Mouse (Mus musculus): ENCODE measurements at regions not wholly inside any gene's neighbourhood (a gene's known extent, or its start where the extent isn't known, plus 50 kb on each side); places are given as distances from the start of the nearest gene placed in this dataset.

GRCm38 (mm10) chr14:102673724-102674123 lies 308.7 kb downstream of the Kctd12 start:
- TF ChIP-seq POLR2A (IDR thresholded peaks at IDR 0.05; ENCODE audit: low read depth, low read length) (no peak), CTCF (IDR thresholded peaks at IDR 0.05; ENCODE audit: extremely low read depth, insufficient read depth, insufficient read length, insufficient replicate concordance) (no peak)
- DNase-seq (ENCODE audit: low read depth in 1 of 2, low spot score in 2 of 2): no peak
- no peaks in the 10 kb centered on the region for H3K4me1 ChIP-seq (ENCODE audit: control insufficient read depth, insufficient read depth, insufficient read length)
- no peak overlapping the region for H3K4me3 ChIP-seq (ENCODE audit: extremely low read depth, insufficient read depth, insufficient read length)
- H3K27me3 ChIP-seq (ENCODE audit: control insufficient read depth, insufficient read depth, low read length): no peaks in the 10 kb centered on the region
- H3K36me3 ChIP-seq (ENCODE audit: control insufficient read depth, insufficient read depth, low read length): no peaks in the 10 kb centered on the region
- WGBS: 81% methylated on average over 5 of the region's 5 CpGs
- no peak overlapping the region for H3K27ac ChIP-seq (ENCODE audit: insufficient read depth, low read length)

GRCm38 (mm10) chr14:102663240-102663639 lies 319.2 kb downstream of the Kctd12 start:
- Histone ChIP-seq H3K4me1 (ENCODE audit: control insufficient read depth, insufficient read depth, insufficient read length) (no peaks in the 10 kb centered on the region), H3K36me3 (ENCODE audit: control insufficient read depth, insufficient read depth, low read length) (no peaks in the 10 kb centered on the region), H3K4me3 (ENCODE audit: extremely low read depth, insufficient read depth, insufficient read length) (no peak overlapping the region), H3K27ac (ENCODE audit: insufficient read depth, low read length) (no peak overlapping the region), H3K27me3 (ENCODE audit: control insufficient read depth, insufficient read depth, low read length) (no peaks in the 10 kb centered on the region)
- no peak for DNase-seq (ENCODE audit: low read depth in 1 of 2, low spot score in 2 of 2)
- 88% methylated on average over 2 of the region's 2 CpGs for WGBS
- TF ChIP-seq CTCF (IDR thresholded peaks at IDR 0.05; ENCODE audit: extremely low read depth, insufficient read depth, insufficient read length, insufficient replicate concordance): no peak

- 82% methylated on average over 11 of the region's 11 CpGs for WGBS
- H3K27ac ChIP-seq (ENCODE audit: insufficient read depth, low read length): no peak overlapping the region
- no peaks in the 10 kb centered on the region for H3K4me1 ChIP-seq (ENCODE audit: control insufficient read depth, insufficient read depth, insufficient read length)
- DNase-seq (ENCODE audit: low read depth in 1 of 2, low spot score in 2 of 2): no peak
- H3K27me3 ChIP-seq (ENCODE audit: control insufficient read depth, insufficient read depth, low read length): no peaks in the 10 kb centered on the region
- no peak overlapping the region for H3K4me3 ChIP-seq (ENCODE audit: extremely low read depth, insufficient read depth, insufficient read length)
- no peak for TF ChIP-seq CTCF (IDR thresholded peaks at IDR 0.05; ENCODE audit: extremely low read depth, insufficient read depth, insufficient read length, insufficient replicate concordance)
- no peak for TF ChIP-seq POLR2A (IDR thresholded peaks at IDR 0.05; ENCODE audit: low read depth, low read length)
- H3K36me3 ChIP-seq (ENCODE audit: control insufficient read depth, insufficient read depth, low read length): no peaks in the 10 kb centered on the region
These were observed 322.1 kb downstream of the Kctd12 start for GRCm38 (mm10) chr14:102660351-102660750.

- H3K27ac ChIP-seq (ENCODE audit: insufficient read depth, low read length): no peak overlapping the region
- H3K4me3 ChIP-seq (ENCODE audit: extremely low read depth, insufficient read depth, insufficient read length): no peak overlapping the region
- H3K27me3 ChIP-seq (ENCODE audit: control insufficient read depth, insufficient read depth, low read length): no peaks in the 10 kb centered on the region
- no peaks in the 10 kb centered on the region for H3K36me3 ChIP-seq (ENCODE audit: control insufficient read depth, insufficient read depth, low read length)
- DNase-seq (ENCODE audit: low read depth in 1 of 2, low spot score in 2 of 2): no peak
- no peak for TF ChIP-seq CTCF (IDR thresholded peaks at IDR 0.05; ENCODE audit: extremely low read depth, insufficient read depth, insufficient read length, insufficient replicate concordance)
- no peak for TF ChIP-seq POLR2A (IDR thresholded peaks at IDR 0.05; ENCODE audit: low read depth, low read length)
- 81% methylated on average over 1 of the region's 1 CpGs for WGBS
- no peaks in the 10 kb centered on the region for H3K4me1 ChIP-seq (ENCODE audit: control insufficient read depth, insufficient read depth, insufficient read length)
These were observed 326.2 kb downstream of the Kctd12 start for GRCm38 (mm10) chr14:102656235-102656634.

GRCm38 (mm10) chr14:102629601-102630000 lies 352.8 kb downstream of the Kctd12 start:
- Histone ChIP-seq H3K36me3 (ENCODE audit: control insufficient read depth, insufficient read depth, low read length) (no peaks in the 10 kb centered on the region), H3K4me3 (ENCODE audit: extremely low read depth, insufficient read depth, insufficient read length) (no peak overlapping the region), H3K27ac (ENCODE audit: insufficient read depth, low read length) (no peak overlapping the region), H3K27me3 (ENCODE audit: control insufficient read depth, insufficient read depth, low read length) (no peaks in the 10 kb centered on the region), H3K4me1 (ENCODE audit: control insufficient read depth, insufficient read depth, insufficient read length) (no peaks in the 10 kb centered on the region)
- DNase-seq (ENCODE audit: low read depth in 1 of 2, low spot score in 2 of 2): no peak
- TF ChIP-seq POLR2A (IDR thresholded peaks at IDR 0.05; ENCODE audit: low read depth, low read length) (no peak), CTCF (IDR thresholded peaks at IDR 0.05; ENCODE audit: extremely low read depth, insufficient read depth, insufficient read length, insufficient replicate concordance) (no peak)
- 59% methylated on average over 2 of the region's 2 CpGs for WGBS

- Histone ChIP-seq H3K36me3 (ENCODE audit: control insufficient read depth, insufficient read depth, low read length) (no peaks in the 10 kb centered on the region), H3K27ac (ENCODE audit: insufficient read depth, low read length) (no peak overlapping the region), H3K27me3 (ENCODE audit: control insufficient read depth, insufficient read depth, low read length) (no peaks in the 10 kb centered on the region), H3K4me1 (ENCODE audit: control insufficient read depth, insufficient read depth, insufficient read length) (no peaks in the 10 kb centered on the region), H3K4me3 (ENCODE audit: extremely low read depth, insufficient read depth, insufficient read length) (no peak overlapping the region)
- no peak for DNase-seq (ENCODE audit: low read depth in 1 of 2, low spot score in 2 of 2)
- TF ChIP-seq POLR2A (IDR thresholded peaks at IDR 0.05; ENCODE audit: low read depth, low read length): no peak
- no peak for TF ChIP-seq CTCF (IDR thresholded peaks at IDR 0.05; ENCODE audit: extremely low read depth, insufficient read depth, insufficient read length, insufficient replicate concordance)
These were observed 360.9 kb downstream of the Kctd12 start for GRCm38 (mm10) chr14:102621546-102621945.

GRCm38 (mm10) chr14:102619056-102619455 lies 363.4 kb downstream of the Kctd12 start:
- Histone ChIP-seq H3K4me1 (ENCODE audit: control insufficient read depth, insufficient read depth, insufficient read length) (no peaks in the 10 kb centered on the region), H3K4me3 (ENCODE audit: extremely low read depth, insufficient read depth, insufficient read length) (no peak overlapping the region), H3K27me3 (ENCODE audit: control insufficient read depth, insufficient read depth, low read length) (no peaks in the 10 kb centered on the region), H3K36me3 (ENCODE audit: control insufficient read depth, insufficient read depth, low read length) (no peaks in the 10 kb centered on the region), H3K27ac (ENCODE audit: insufficient read depth, low read length) (no peak overlapping the region)
- DNase-seq (ENCODE audit: low read depth in 1 of 2, low spot score in 2 of 2): no peak
- 86% methylated on average over 4 of the region's 4 CpGs for WGBS
- TF ChIP-seq CTCF (IDR thresholded peaks at IDR 0.05; ENCODE audit: extremely low read depth, insufficient read depth, insufficient read length, insufficient replicate concordance) (no peak), POLR2A (IDR thresholded peaks at IDR 0.05; ENCODE audit: low read depth, low read length) (no peak)
